Mouse (Mus musculus) adrenal gland, postnatal 0 days (tissue): Measurements from ENCODE around the gene Nxph2. TPM values are rescaled to one million over a fixed set of nuclear protein-coding genes. Genes with fewer than 3 reads are reported as not detected.

Experiments
- polyA plus RNA-seq: library from polyadenylated mRNA; unstranded; fragments of >200 nt; fragmentation: Nextera tagmentation; extraction: Ambion mirVana; gene quantifications from 2 replicates; pipeline ENCODE4 v1.2.1, GENCODE M21; 2015

Nxph2 gene
- polyA plus RNA-seq = 0.14 TPM in 1 of 2 replicates, not detected in the other

GRCm38 (mm10) chr2:23320746-23321585 is at the start of gene Nxph2:
Gene Nxph2 (plus strand): TSS chr2:23321246.

Other genes with a start within 250 kb of the Nxph2 start
- gene Mastl, start 165.2 kb upstream of the Nxph2 start, polyA plus RNA-seq = 3.4 and 3.5 TPM in 2 replicates
- 66.1 and 75.0 TPM in 2 replicates for gene Yme1l1, start 164.9 kb upstream of the Nxph2 start, polyA plus RNA-seq
- 0.11 TPM in 1 of 2 replicates, not detected in the other for gene 4931423N10Rik, start 113.8 kb upstream of the Nxph2 start, polyA plus RNA-seq